Mouse (Mus musculus): Measurements from ENCODE around the gene Dusp27. TPM values are rescaled to one million over a fixed set of nuclear protein-coding genes. Genes with fewer than 3 reads are reported as not detected.

The Dusp27 gene
- polyA plus RNA-seq, 1 experiment from 2014 or later, result 0.75 TPM

DNA sequence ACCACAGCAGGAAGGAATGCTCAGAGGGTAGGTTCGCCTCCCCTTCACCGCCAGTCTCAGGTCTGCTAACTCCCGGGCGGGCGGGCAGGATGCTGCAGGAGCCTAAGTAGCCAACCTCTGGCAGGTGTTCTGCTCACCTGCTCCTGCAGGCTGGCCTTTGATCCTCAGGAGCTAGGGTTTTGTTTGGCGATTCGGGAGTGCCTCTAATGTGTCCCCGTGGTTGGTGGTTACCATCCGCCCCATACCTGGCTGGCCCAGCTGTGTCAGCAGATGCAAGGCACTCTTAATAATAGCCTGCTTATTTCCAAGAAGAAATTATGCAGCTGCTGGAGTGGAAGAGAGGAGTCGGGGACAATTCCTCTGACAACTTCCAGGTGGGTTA, 27.4 kb upstream of the Dusp27 start:
- WGBS, result 25% methylated on average over 10 of the region's 10 CpGs
- no peak for DNase-seq (ENCODE audit: low spot score)
- Histone ChIP-seq H3K9me3 (ENCODE audit: low read length) (no peaks in the 10 kb centered on the region), H3K4me3 (ENCODE audit: low read depth, low read length) (no peak overlapping the region), H3K36me3 (ENCODE audit: insufficient read depth, low read length) (no peaks in the 10 kb centered on the region), H3K4me2 (replicated peaks; ENCODE audit: low read depth, low read length) (no peak overlapping the region), H3K27me3 (replicated peaks; ENCODE audit: insufficient read depth, low read length) (0 out of 2 replicates have a peak, but pooled peaks cover 8% of the 10 kb centered on the region), H3K27ac (ENCODE audit: low read length) (no peak overlapping the region), H3K4me1 (ENCODE audit: insufficient read depth, low read depth, low read length) (no peaks in the 10 kb centered on the region), H3K9ac (replicated peaks; ENCODE audit: low read depth) (no peak overlapping the region)
- TF ChIP-seq EP300 (IDR thresholded peaks at IDR 0.05) (no peak), CTCF (IDR thresholded peaks at IDR 0.05) (no peak)
- ATAC-seq, result no peak

DNA sequence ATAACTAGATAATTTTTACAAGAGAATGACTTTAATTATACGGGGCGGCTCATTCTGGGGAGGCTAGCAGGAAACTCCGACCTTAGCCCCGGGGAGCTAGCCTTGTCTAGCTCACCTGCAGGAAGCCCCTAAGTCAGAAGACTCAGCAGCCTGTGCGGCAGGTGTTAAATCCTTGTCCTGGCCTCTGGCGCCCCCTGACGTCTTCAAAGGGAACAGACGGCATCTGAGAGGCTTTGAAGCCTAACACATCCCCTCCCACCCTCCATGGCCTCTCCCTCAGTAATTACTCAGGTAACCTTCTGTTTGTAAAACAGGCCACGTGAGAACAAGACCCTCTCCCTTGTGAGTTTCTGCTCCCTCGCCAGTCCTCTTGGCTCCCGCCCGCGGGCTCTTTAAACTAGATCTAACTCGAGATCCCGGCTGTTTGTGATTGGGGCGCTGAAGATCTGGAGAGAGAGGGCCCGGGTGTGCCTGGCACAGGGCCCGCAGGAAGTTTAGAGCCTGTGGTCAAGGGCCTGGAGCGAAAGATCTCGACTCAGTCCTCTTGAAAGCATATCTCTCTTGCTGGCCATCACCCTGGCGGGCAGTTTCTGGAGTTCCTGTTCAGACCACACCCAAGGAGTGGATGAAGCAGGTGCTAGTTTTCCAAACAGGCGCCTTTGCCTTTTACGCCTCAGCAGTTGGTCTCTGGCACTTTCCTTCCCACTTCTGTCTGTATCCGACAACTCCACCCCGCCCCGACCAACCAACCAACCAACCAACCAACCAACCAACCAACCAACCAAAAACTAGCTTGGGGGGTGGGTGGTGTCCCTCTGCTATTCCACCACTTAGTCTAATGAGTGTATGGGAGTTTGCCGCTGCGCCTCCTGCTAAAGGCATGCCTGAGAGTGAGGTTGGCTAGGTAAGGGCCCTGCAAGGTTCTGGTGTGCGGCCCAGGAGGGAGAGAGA, 26.7 kb upstream of the Dusp27 start:
- no peak overlapping the region for H3K9ac ChIP-seq (replicated peaks; ENCODE audit: low read depth)
- H3K4me1 ChIP-seq (ENCODE audit: insufficient read depth, low read depth, low read length), result no peaks in the 10 kb centered on the region
- 6% methylated on average over 29 of the region's 29 CpGs for WGBS
- peak; percentile 85 for DNase-seq (ENCODE audit: low spot score)
- H3K27me3 ChIP-seq (replicated peaks; ENCODE audit: insufficient read depth, low read length), result 0 out of 2 replicates have a peak, but pooled peaks cover 7% of the 10 kb centered on the region
- peak; percentile 69 for ATAC-seq
- H3K27ac ChIP-seq (ENCODE audit: low read length), result no peak overlapping the region
- peak; percentile 93 for TF ChIP-seq CTCF (IDR thresholded peaks at IDR 0.05)
- TF ChIP-seq EP300 (IDR thresholded peaks at IDR 0.05), result no peak
- peak overlapping the region; percentile 14; the same call in 1 of the 2 replicates for H3K4me3 ChIP-seq (ENCODE audit: low read depth, low read length)
- H3K9me3 ChIP-seq (ENCODE audit: low read length), result no peaks in the 10 kb centered on the region
- H3K4me2 ChIP-seq (replicated peaks; ENCODE audit: low read depth, low read length), result peak overlapping the region; percentile 50
- H3K36me3 ChIP-seq (ENCODE audit: insufficient read depth, low read length), result no peaks in the 10 kb centered on the region

GRCm38 (mm10) chr1:166153351-166154120, 25.8 kb upstream of the Dusp27 start:
- peak; percentile 61 for ATAC-seq
- H3K36me3 ChIP-seq (ENCODE audit: insufficient read depth, low read length), result no peaks in the 10 kb centered on the region
- no peaks in the 10 kb centered on the region for H3K27me3 ChIP-seq (replicated peaks; ENCODE audit: insufficient read depth, low read length)
- DNase-seq (ENCODE audit: low spot score), result peak; percentile 82
- no peak overlapping the region for H3K9ac ChIP-seq (replicated peaks; ENCODE audit: low read depth)
- H3K27ac ChIP-seq (ENCODE audit: low read length), result no peak overlapping the region
- H3K4me1 ChIP-seq (ENCODE audit: insufficient read depth, low read depth, low read length), result no peaks in the 10 kb centered on the region
- no peaks in the 10 kb centered on the region for H3K9me3 ChIP-seq (ENCODE audit: low read length)
- TF ChIP-seq CTCF (IDR thresholded peaks at IDR 0.05) (peak; percentile 99), EP300 (IDR thresholded peaks at IDR 0.05) (no peak; the same call in 1 of the 2 replicates)
- H3K4me2 ChIP-seq (replicated peaks; ENCODE audit: low read depth, low read length), result no peak overlapping the region
- 10% methylated on average over 18 of the region's 18 CpGs for WGBS
- H3K4me3 ChIP-seq (ENCODE audit: low read depth, low read length), result no peak overlapping the region

GRCm38 (mm10) chr1:166152034-166152433, 24.3 kb upstream of the Dusp27 start:
- no peak overlapping the region for H3K4me3 ChIP-seq (ENCODE audit: low read depth, low read length)
- H3K9me3 ChIP-seq (ENCODE audit: low read length), result no peaks in the 10 kb centered on the region
- no peak overlapping the region for H3K4me2 ChIP-seq (replicated peaks; ENCODE audit: low read depth, low read length)
- DNase-seq (ENCODE audit: low spot score) (no peak), ATAC-seq (no peak)
- H3K27me3 ChIP-seq (replicated peaks; ENCODE audit: insufficient read depth, low read length), result no peaks in the 10 kb centered on the region
- no peak for TF ChIP-seq EP300 (IDR thresholded peaks at IDR 0.05)
- no peak for TF ChIP-seq CTCF (IDR thresholded peaks at IDR 0.05)
- H3K36me3 ChIP-seq (ENCODE audit: insufficient read depth, low read length), result no peaks in the 10 kb centered on the region
- WGBS, result 85% methylated on average over 10 of the region's 10 CpGs
- no peaks in the 10 kb centered on the region for H3K4me1 ChIP-seq (ENCODE audit: insufficient read depth, low read depth, low read length)
- no peak overlapping the region for H3K27ac ChIP-seq (ENCODE audit: low read length)
- no peak overlapping the region for H3K9ac ChIP-seq (replicated peaks; ENCODE audit: low read depth)

DNA sequence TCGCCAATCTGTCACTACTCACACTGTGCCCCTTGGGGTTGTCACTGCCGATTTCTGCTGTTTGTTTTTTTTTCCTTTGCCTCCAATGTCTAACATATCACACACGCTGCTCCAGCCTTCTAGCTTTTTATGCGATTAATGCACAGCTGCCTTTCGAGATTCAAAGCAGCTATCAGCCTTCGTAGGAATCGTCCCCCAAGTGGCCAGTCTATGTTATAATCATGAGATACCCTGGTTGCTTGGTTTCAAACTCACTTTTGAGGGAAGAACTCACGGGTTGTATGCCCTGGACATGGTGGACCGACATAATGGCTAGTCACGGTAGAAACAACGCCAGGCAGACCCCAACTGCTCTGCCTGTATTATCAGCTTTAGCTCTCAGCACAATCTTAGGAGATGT, 23.6 kb upstream of the Dusp27 start:
- no peak for ATAC-seq
- Histone ChIP-seq H3K4me2 (replicated peaks; ENCODE audit: low read depth, low read length) (no peak overlapping the region), H3K4me3 (ENCODE audit: low read depth, low read length) (no peak overlapping the region), H3K27ac (ENCODE audit: low read length) (no peak overlapping the region), H3K4me1 (ENCODE audit: insufficient read depth, low read depth, low read length) (no peaks in the 10 kb centered on the region), H3K9ac (replicated peaks; ENCODE audit: low read depth) (no peak overlapping the region), H3K36me3 (ENCODE audit: insufficient read depth, low read length) (no peaks in the 10 kb centered on the region), H3K27me3 (replicated peaks; ENCODE audit: insufficient read depth, low read length) (no peaks in the 10 kb centered on the region), H3K9me3 (ENCODE audit: low read length) (no peaks in the 10 kb centered on the region)
- 53% methylated on average over 11 of the region's 11 CpGs for WGBS
- TF ChIP-seq CTCF (IDR thresholded peaks at IDR 0.05), result peak; percentile 37; the same call in 1 of the 2 replicates
- TF ChIP-seq EP300 (IDR thresholded peaks at IDR 0.05), result no peak
- no peak for DNase-seq (ENCODE audit: low spot score)

- Histone ChIP-seq H3K9me3 (ENCODE audit: low read length) (no peaks in the 10 kb centered on the region), H3K27me3 (replicated peaks; ENCODE audit: insufficient read depth, low read length) (no peaks in the 10 kb centered on the region), H3K27ac (ENCODE audit: low read length) (no peak overlapping the region), H3K4me2 (replicated peaks; ENCODE audit: low read depth, low read length) (no peak overlapping the region), H3K9ac (replicated peaks; ENCODE audit: low read depth) (no peak overlapping the region; the same call in 1 of the 2 replicates), H3K36me3 (ENCODE audit: insufficient read depth, low read length) (no peaks in the 10 kb centered on the region), H3K4me1 (ENCODE audit: insufficient read depth, low read depth, low read length) (no peaks in the 10 kb centered on the region), H3K4me3 (ENCODE audit: low read depth, low read length) (no peak overlapping the region)
- DNase-seq (ENCODE audit: low spot score) (no peak), ATAC-seq (no peak)
- no peak for TF ChIP-seq EP300 (IDR thresholded peaks at IDR 0.05)
- no peak for TF ChIP-seq CTCF (IDR thresholded peaks at IDR 0.05)
- WGBS, result 79% methylated on average over 7 of the region's 7 CpGs
Observed at GRCm38 (mm10) chr1:166150035-166150434, 22.3 kb upstream of the Dusp27 start.
